Mouse (Mus musculus): ENCODE results near the gene Gpr84. TPM values are rescaled to one million over a fixed set of nuclear protein-coding genes. Genes with fewer than 3 reads are reported as not detected.
A peak's percentile ranks its signal among the peaks of the same experiment; 100 is the strongest.

Gene Gpr84
- polyA plus RNA-seq, 1 experiment from 2014 or later = 0.39 TPM

- Histone ChIP-seq H3K27ac (ENCODE audit: low read depth, low read length) (no peak within 1 kb of the TSS), H3K9ac (ENCODE audit: low read length) (peak within 1 kb of the TSS; percentile 70), H3K27me3 (replicated peaks; ENCODE audit: control insufficient read depth, insufficient read depth, low read length) (peaks cover 23% of the 10 kb centered on the region), H3K9me3 (replicated peaks; ENCODE audit: control insufficient read depth, low read length) (no peaks in the 10 kb centered on the region), H3K4me3 (ENCODE audit: low read depth, low read length) (peak within 1 kb of the TSS; percentile 52), H3K36me3 (ENCODE audit: control insufficient read depth, insufficient read depth, low read length) (0 out of 2 replicates have a peak, but pooled peaks cover 3% of the 10 kb centered on the region), H3K4me2 (ENCODE audit: low read length) (peak within 1 kb of the TSS; percentile 80), H3K4me1 (ENCODE audit: control insufficient read depth, insufficient read depth, low read length) (peaks cover 4% of the 10 kb centered on the region; the same call in 1 of the 2 replicates)
- ATAC-seq = peak; percentile 67
- WGBS = 0% methylated on average over 21 of the region's 26 CpGs
- no peak for DNase-seq (ENCODE audit: low spot score)
Measured at GRCm38 (mm10) chr15:103339961-103340337, 29.5 kb upstream of the Gpr84 start, which contains the start of gene Zfp385a. Zfp385a (minus strand) TSS chr15:103340093.

- peak; percentile 42 for ATAC-seq
- H3K9me3 ChIP-seq (replicated peaks; ENCODE audit: control insufficient read depth, low read length) = no peaks in the 10 kb centered on the region
- peak overlapping the region; percentile 80 for H3K4me2 ChIP-seq (ENCODE audit: low read length)
- H3K27ac ChIP-seq (ENCODE audit: low read depth, low read length) = no peak overlapping the region
- peak overlapping the region; percentile 52 for H3K4me3 ChIP-seq (ENCODE audit: low read depth, low read length)
- H3K4me1 ChIP-seq (ENCODE audit: control insufficient read depth, insufficient read depth, low read length) = peaks cover 5% of the 10 kb centered on the region
- H3K9ac ChIP-seq (ENCODE audit: low read length) = peak overlapping the region; percentile 70
- whole genome bisulfite sequencing = 9% methylated on average over 28 of the region's 31 CpGs
- DNase-seq (ENCODE audit: low spot score) = no peak
- peaks cover 23% of the 10 kb centered on the region for H3K27me3 ChIP-seq (replicated peaks; ENCODE audit: control insufficient read depth, insufficient read depth, low read length)
- 0 out of 2 replicates have a peak, but pooled peaks cover 3% of the 10 kb centered on the region for H3K36me3 ChIP-seq (ENCODE audit: control insufficient read depth, insufficient read depth, low read length)
Measured at GRCm38 (mm10) chr15:103339166-103339960, 29.0 kb upstream of the Gpr84 start.

- DNase-seq (ENCODE audit: low spot score) = no peak
- ATAC-seq = no peak
- Histone ChIP-seq H3K9me3 (replicated peaks; ENCODE audit: control insufficient read depth, low read length) (no peaks in the 10 kb centered on the region), H3K36me3 (ENCODE audit: control insufficient read depth, insufficient read depth, low read length) (0 out of 2 replicates have a peak, but pooled peaks cover under 1% of the 10 kb centered on the region), H3K27me3 (replicated peaks; ENCODE audit: control insufficient read depth, insufficient read depth, low read length) (peaks cover 23% of the 10 kb centered on the region), H3K4me1 (ENCODE audit: control insufficient read depth, insufficient read depth, low read length) (peaks cover 9% of the 10 kb centered on the region), H3K27ac (ENCODE audit: low read depth, low read length) (no peak overlapping the region), H3K4me2 (ENCODE audit: low read length) (peak overlapping the region; percentile 80), H3K4me3 (ENCODE audit: low read depth, low read length) (peak overlapping the region; percentile 52), H3K9ac (ENCODE audit: low read length) (no peak overlapping the region)
- 47% methylated on average over 4 of the region's 4 CpGs for WGBS
Measured at GRCm38 (mm10) chr15:103338829-103339165, 28.4 kb upstream of the Gpr84 start.

GRCm38 (mm10) chr15:103336996-103337667, 26.7 kb upstream of the Gpr84 start:
- no peak overlapping the region for H3K27ac ChIP-seq (ENCODE audit: low read depth, low read length)
- H3K36me3 ChIP-seq (ENCODE audit: control insufficient read depth, insufficient read depth, low read length) = no peaks in the 10 kb centered on the region
- no peak overlapping the region for H3K4me2 ChIP-seq (ENCODE audit: low read length)
- ATAC-seq (no peak), DNase-seq (ENCODE audit: low spot score) (no peak)
- peaks cover 23% of the 10 kb centered on the region for H3K27me3 ChIP-seq (replicated peaks; ENCODE audit: control insufficient read depth, insufficient read depth, low read length)
- H3K9me3 ChIP-seq (replicated peaks; ENCODE audit: control insufficient read depth, low read length) = no peaks in the 10 kb centered on the region
- peaks cover 9% of the 10 kb centered on the region for H3K4me1 ChIP-seq (ENCODE audit: control insufficient read depth, insufficient read depth, low read length)
- H3K4me3 ChIP-seq (ENCODE audit: low read depth, low read length) = no peak overlapping the region
- WGBS = 15% methylated on average over 11 of the region's 11 CpGs
- H3K9ac ChIP-seq (ENCODE audit: low read length) = no peak overlapping the region

GRCm38 (mm10) chr15:103335488-103336235, 25.2 kb upstream of the Gpr84 start:
- no peak for ATAC-seq
- 24% methylated on average over 7 of the region's 7 CpGs for WGBS
- H3K4me3 ChIP-seq (ENCODE audit: low read depth, low read length) = no peak overlapping the region
- peaks cover 9% of the 10 kb centered on the region for H3K4me1 ChIP-seq (ENCODE audit: control insufficient read depth, insufficient read depth, low read length)
- H3K9me3 ChIP-seq (replicated peaks; ENCODE audit: control insufficient read depth, low read length) = no peaks in the 10 kb centered on the region
- H3K27me3 ChIP-seq (replicated peaks; ENCODE audit: control insufficient read depth, insufficient read depth, low read length) = peaks cover 17% of the 10 kb centered on the region
- H3K4me2 ChIP-seq (ENCODE audit: low read length) = no peak overlapping the region
- DNase-seq (ENCODE audit: low spot score) = no peak
- no peaks in the 10 kb centered on the region for H3K36me3 ChIP-seq (ENCODE audit: control insufficient read depth, insufficient read depth, low read length)
- H3K9ac ChIP-seq (ENCODE audit: low read length) = no peak overlapping the region
- H3K27ac ChIP-seq (ENCODE audit: low read depth, low read length) = no peak overlapping the region

- ATAC-seq (no peak), DNase-seq (ENCODE audit: low spot score) (no peak)
- H3K4me1 ChIP-seq (ENCODE audit: control insufficient read depth, insufficient read depth, low read length) = peaks cover 9% of the 10 kb centered on the region
- H3K36me3 ChIP-seq (ENCODE audit: control insufficient read depth, insufficient read depth, low read length) = no peaks in the 10 kb centered on the region
- H3K4me3 ChIP-seq (ENCODE audit: low read depth, low read length) = no peak overlapping the region
- H3K27me3 ChIP-seq (replicated peaks; ENCODE audit: control insufficient read depth, insufficient read depth, low read length) = peaks cover 10% of the 10 kb centered on the region
- H3K9me3 ChIP-seq (replicated peaks; ENCODE audit: control insufficient read depth, low read length) = no peaks in the 10 kb centered on the region
- WGBS = 57% methylated on average over 3 of the region's 3 CpGs
- no peak overlapping the region for H3K9ac ChIP-seq (ENCODE audit: low read length)
- H3K4me2 ChIP-seq (ENCODE audit: low read length) = no peak overlapping the region
- no peak overlapping the region for H3K27ac ChIP-seq (ENCODE audit: low read depth, low read length)
Measured at GRCm38 (mm10) chr15:103335040-103335439, 24.6 kb upstream of the Gpr84 start.

GRCm38 (mm10) chr15:103334194-103334593, 23.8 kb upstream of the Gpr84 start:
- H3K36me3 ChIP-seq (ENCODE audit: control insufficient read depth, insufficient read depth, low read length) = no peaks in the 10 kb centered on the region
- H3K4me1 ChIP-seq (ENCODE audit: control insufficient read depth, insufficient read depth, low read length) = peaks cover 5% of the 10 kb centered on the region
- H3K4me3 ChIP-seq (ENCODE audit: low read depth, low read length) = no peak overlapping the region
- H3K27me3 ChIP-seq (replicated peaks; ENCODE audit: control insufficient read depth, insufficient read depth, low read length) = peaks cover 6% of the 10 kb centered on the region
- 0% methylated on average over 1 of the region's 2 CpGs for WGBS
- H3K9me3 ChIP-seq (replicated peaks; ENCODE audit: control insufficient read depth, low read length) = no peaks in the 10 kb centered on the region
- ATAC-seq = peak; percentile 27; the same call in 1 of the 2 replicates
- no peak overlapping the region for H3K9ac ChIP-seq (ENCODE audit: low read length)
- 0 out of 2 replicates have a peak overlapping the region, but pooled peaks have one; percentile 7 for H3K27ac ChIP-seq (ENCODE audit: low read depth, low read length)
- peak; percentile 46 for DNase-seq (ENCODE audit: low spot score)
- H3K4me2 ChIP-seq (ENCODE audit: low read length) = no peak overlapping the region

- DNase-seq (ENCODE audit: low spot score) (no peak), ATAC-seq (peak; percentile 13; the same call in 1 of the 2 replicates)
- WGBS = 52% methylated on average over 5 of the region's 5 CpGs
- H3K9me3 ChIP-seq (replicated peaks; ENCODE audit: control insufficient read depth, low read length) = no peaks in the 10 kb centered on the region
- peaks cover 5% of the 10 kb centered on the region for H3K4me1 ChIP-seq (ENCODE audit: control insufficient read depth, insufficient read depth, low read length)
- no peak overlapping the region for H3K4me2 ChIP-seq (ENCODE audit: low read length)
- peaks cover 3% of the 10 kb centered on the region for H3K27me3 ChIP-seq (replicated peaks; ENCODE audit: control insufficient read depth, insufficient read depth, low read length)
- H3K27ac ChIP-seq (ENCODE audit: low read depth, low read length) = 0 out of 2 replicates have a peak overlapping the region, but pooled peaks have one; percentile 7
- no peak overlapping the region for H3K4me3 ChIP-seq (ENCODE audit: low read depth, low read length)
- no peak overlapping the region for H3K9ac ChIP-seq (ENCODE audit: low read length)
- H3K36me3 ChIP-seq (ENCODE audit: control insufficient read depth, insufficient read depth, low read length) = no peaks in the 10 kb centered on the region
Measured at GRCm38 (mm10) chr15:103333738-103334137, 23.3 kb upstream of the Gpr84 start.

All from forebrain, embryonic 14.5 days (tissue).